Mouse (Mus musculus): ENCODE data around the gene Fam135a. TPM values are rescaled to one million over a fixed set of nuclear protein-coding genes. Genes with fewer than 3 reads are reported as not detected.

The Fam135a gene
- 10 to 100 TPM; 29.0 to 29.5 TPM for total RNA-seq (2021)
- long read RNA-seq, experiment 1, full-length matches to known transcripts = 2 of 4 reads
- long read RNA-seq, experiment 1, partial matches to known transcripts = 0 of 4 reads
- long read RNA-seq, experiment 1, other reads (novel, unspliced or antisense) = 2 of 4 reads
- long read RNA-seq, experiment 2, full-length matches to known transcripts = 4 of 10 reads
- long read RNA-seq, experiment 2, partial matches to known transcripts = 2 of 10 reads
- long read RNA-seq, experiment 2, other reads (novel, unspliced or antisense) = 4 of 10 reads

DNA sequence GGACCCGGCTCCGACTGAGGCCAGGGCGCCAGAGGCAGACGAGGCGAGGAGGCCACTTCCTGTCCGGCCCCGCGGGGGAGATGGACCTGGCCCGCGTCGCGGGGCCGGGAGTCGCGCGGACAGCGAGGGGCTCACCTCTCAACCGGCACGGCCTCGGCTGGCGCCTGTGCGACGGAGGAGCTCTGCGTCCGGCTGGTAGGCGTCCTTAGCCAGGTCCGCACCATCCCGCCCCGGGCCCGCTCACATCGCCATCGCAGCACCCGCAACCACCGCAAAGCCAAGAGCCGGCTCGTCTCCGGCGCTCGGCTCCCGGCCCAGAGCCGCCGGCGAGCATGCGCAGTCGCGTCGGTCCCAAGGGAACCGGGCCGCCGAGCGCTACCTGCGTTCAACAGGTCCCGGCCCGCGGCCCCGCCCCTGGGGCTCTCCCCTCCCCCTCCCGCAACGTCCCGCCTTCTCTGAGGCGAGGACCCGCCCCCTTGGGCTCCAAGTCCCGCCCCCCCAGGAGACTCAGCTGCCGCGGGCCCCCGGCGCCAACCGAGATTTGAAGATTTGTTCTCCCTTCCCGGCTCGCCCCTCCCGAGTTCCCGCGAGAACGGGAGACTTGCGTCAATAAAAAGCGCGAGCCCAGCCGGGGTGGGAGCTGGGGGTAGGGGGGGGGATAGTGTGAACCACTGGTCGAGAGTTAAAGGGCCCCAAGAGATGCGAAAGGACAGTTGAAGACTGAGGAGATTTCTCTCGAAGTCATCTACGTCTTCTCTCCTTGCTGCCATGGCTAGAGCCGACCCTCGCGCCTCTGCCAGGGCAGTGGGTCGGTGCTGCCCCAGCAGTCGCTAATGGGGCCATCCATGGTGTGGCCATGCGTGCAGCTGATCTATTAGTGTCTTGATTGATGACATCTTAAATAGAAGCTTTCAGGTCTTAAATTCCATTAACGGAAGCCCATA is at the start of gene Fam135a:
TSS of gene Fam135a (minus strand) at position 416 of the 944 bp plus-strand sequence.
- intact Hi-C loops (cut with DNase I) = loop anchor here (5.0 kb wide), 1 partner anchor 32 kb away; no protein-coding TSS in a partner anchor
- DNase-seq (ENCODE audit: low spot score in 2 of 2) = peak; percentile 95 to 96

DNA sequence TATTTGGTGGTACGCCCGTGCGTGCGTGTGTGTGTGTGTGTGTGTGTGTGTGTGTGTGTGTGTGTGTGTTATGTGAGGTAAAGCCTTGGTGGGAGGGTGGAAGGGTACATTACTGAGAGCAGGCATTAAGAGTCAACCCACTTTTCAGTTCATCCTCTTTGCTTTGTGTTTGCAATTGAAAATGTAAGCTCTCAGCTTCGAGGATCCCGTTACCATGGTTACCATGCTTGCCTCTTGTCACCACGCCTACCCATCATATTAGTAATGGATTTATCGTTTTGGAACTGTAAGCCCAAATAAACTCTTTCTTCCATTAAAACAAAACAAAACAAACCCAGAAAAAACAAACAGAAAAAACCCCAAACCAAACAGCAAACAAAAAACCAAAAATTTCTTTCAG is 43.4 kb upstream of the Fam135a start:
- peak in 1 of 2 experiments; percentile 19 for DNase-seq (ENCODE audit: low spot score in 2 of 2)
- intact Hi-C loops (cut with DNase I) = no loop called here

DNA sequence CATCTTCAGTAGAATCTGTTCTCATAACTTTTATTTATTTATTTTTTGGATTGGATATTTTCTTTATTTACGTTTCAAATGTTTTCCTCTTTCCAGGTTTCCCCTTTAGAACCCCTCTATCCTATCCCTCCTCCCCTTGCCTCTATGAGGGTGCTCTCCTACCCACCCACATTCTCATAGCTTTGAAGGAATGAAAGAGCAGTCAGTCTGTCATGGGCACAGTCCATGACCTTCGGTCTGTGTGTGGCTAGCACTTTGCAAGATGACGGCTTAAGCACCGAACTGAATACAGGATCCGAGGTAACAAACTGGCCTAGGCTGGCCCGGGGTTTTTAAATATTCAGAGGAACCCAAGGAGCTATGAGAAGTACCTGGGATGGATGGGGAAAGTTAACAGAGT is 40.4 kb upstream of the Fam135a start:
- intact Hi-C loops (cut with DNase I) = no loop called here
- no peak for DNase-seq (ENCODE audit: low spot score in 2 of 2)

DNA sequence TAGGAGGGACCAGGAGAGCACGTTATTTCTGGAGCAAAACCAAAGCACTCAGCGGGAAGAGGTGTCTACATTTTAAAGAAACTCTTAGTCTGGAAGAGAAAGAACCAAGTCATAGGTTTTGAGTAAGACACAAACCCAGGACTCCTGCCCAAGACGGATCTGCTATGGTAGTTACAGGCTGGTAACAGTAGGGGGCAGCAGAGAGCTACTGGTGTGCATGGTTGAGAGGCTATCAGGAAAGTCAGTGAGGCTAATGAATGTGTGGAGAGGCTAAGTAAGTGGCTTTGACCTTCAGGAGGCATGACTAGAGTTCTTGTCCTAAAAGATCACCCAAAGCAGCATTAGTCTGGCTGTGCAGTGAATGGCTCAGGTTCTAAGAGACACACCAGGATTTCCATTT is 37.0 kb upstream of the Fam135a start:
- intact Hi-C loops (cut with DNase I) = loop anchor here (2.0 to 5.0 kb wide), 4 partner anchors 34 to 432 kb away; no protein-coding TSS in a partner anchor

DNA sequence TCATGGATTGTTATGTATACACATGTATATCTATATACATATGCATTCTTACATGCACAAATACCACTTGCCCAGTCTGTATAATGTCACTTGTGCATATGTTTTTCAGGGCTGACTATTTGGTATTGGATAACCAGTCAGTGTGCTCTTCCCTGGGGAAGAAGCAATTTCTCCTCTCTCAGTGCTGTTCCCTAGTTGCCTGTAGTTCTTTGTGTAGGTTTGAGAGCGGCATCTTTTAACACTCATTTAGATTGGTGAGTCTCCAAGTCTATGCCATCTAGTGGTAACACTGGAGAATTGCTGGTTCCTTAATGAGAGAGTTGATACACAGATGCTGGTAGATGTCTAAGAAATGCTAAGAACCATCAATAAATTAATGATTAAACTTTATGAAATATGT is 34.7 kb upstream of the Fam135a start:
- DNase-seq (ENCODE audit: low spot score in 2 of 2) = peak in 1 of 2 experiments; percentile 30
- intact Hi-C loops (cut with DNase I) = loop anchor here (5.0 kb wide), 3 partner anchors 37 to 113 kb away; no protein-coding TSS in a partner anchor

More for the DNA sequence above, 37.0 kb upstream of the Fam135a start:
- peak; percentile 45 to 69 for DNase-seq (ENCODE audit: low spot score in 2 of 2)

DNA sequence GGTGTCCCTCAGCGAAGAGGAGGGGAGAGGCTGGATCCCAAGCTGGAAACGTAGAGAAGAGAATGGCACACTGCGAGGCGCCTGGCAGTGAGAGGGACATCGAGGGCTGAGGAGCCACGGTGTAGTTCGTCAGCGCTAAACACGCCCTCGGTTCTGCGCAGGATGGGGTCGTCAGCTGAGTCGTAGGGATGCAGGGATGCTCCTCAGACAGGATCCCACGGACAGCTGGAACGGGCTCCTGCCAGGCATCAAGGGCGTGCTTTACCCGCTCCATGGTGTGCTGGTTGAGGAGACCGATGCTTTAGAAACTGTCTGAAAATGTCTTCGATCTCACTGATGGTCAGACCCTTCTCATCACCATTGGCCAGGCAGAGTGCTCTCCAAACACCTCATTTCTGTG is 33.7 kb upstream of the Fam135a start:
- intact Hi-C loops (cut with DNase I) = loop anchor here (5.0 kb wide), 1 partner anchor 37 kb away; no protein-coding TSS in a partner anchor
- no peak for DNase-seq (ENCODE audit: low spot score in 2 of 2)

DNA sequence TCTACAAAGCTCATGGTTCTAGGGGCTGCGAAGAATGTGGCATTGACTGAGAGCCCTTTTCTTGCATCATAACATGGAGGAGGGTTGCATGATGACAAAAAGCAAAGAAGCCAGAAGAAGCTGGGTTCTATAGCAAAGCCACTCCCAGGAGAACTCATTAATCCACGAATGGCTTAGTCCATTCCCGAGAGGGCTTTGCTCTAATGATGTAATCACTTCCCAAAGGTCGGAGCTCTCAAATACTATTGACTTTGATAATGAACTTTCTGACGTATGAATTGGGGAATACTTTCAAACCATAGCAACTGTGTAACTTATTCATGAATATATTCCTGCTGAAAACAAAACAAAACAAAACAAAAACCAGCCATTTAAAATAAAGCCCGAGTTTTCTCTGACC is 27.7 kb upstream of the Fam135a start:
- intact Hi-C loops (cut with DNase I) = no loop called here
- DNase-seq (ENCODE audit: low spot score in 2 of 2) = no peak

DNA sequence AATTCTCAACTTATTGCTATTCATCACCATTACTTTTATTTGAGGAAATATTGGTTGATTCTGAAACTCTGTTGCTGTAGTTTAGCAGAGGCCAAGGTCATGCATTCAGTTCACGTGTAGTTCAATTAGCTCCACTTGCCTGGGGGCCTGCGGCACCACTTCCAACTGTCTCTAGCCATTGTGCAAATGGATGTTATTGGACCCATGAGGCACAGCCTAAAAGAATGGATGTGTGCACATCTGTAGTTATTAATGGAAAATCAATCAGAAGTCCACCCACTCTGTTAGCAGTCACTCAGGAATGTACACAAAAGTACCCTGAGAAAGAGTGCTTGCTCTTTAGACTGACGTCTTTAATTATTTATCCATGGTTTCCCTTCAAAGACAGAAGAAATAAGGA is 24.5 kb upstream of the Fam135a start:
- intact Hi-C loops (cut with DNase I) = no loop called here
- no peak for DNase-seq (ENCODE audit: low spot score in 2 of 2)

DNA sequence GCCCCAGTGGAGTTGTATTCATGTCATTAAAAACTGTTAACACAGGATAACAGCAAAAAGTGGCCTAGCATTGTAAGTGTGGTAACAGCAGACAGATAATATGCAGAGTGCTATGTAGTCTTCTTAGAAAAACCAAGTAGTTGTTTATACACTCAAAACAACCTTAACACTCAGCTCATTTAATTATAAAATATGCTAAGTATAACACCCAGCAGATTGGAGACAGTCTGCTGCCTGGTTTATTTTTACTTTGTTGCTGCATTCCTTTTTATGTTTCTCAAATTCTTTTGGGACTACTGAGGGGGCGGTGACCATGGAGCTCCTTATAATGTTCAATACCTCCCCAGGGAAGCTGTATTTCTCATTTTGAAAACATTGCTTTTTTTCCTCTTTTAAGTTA is 22.4 kb upstream of the Fam135a start:
- peak; percentile 59 to 67 for DNase-seq (ENCODE audit: low spot score in 2 of 2)
- intact Hi-C loops (cut with DNase I) = no loop called here

DNA sequence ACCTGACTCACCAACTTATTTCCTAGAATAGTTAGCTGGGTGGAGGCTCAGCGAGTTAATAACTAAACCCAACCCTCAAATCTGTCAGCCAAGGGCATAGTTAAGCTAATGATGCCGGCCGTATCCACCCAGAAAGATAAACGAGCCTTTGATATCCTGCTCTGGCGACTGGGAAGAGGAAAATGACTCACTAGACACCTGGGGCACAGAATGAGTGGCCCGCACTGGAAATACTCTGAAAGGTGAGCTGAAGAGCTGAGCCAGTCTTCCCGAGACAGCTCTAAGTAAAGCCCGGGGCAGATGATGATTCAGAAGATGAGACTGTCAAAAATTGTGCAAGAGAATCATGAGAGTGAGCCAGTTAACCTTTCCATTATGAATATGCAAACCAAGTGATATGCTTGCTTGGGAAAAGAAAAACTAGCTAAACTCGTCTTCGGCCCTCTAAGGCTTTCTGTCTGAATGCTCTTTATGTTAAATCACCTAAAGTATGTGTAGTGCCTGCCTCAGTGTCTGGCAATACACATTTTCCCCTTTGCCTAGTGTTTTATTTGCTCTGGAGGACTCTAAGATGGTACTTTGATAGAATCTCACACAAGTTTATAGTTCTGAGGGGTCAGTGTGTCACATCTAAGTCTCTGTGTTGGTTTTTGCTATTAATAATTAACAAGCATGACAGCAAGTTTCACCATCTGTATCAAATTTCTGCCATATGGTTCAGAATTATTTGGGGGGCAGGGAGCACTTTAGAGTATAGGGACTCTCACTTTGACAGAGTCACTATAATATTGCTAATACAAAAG is 8.0 kb upstream of the Fam135a start:
- DNase-seq (ENCODE audit: low spot score in 2 of 2) = no peak
- intact Hi-C loops (cut with DNase I) = no loop called here

DNA sequence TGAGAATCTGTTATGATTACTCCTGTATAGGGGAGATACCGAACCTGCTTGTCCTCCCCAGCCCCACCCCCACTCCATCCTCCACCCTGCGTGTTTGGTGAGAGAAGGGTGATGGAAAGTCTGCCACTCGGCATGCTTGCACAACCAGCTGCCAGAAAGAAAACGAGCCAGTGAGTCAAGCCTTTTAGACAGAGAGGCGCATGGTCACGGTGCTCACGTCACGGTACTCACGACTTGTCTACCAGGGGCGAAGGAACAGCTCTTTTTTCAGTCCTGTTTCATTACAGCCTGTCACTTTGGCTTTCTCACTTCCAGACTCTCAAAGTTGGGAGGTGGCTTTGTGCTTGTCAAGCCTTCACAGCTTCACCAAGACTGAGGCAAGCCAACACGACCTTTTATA is 7.2 kb upstream of the Fam135a start:
- peak in 1 of 2 experiments; percentile 54 for DNase-seq (ENCODE audit: low spot score in 2 of 2)
- intact Hi-C loops (cut with DNase I) = no loop called here

DNA sequence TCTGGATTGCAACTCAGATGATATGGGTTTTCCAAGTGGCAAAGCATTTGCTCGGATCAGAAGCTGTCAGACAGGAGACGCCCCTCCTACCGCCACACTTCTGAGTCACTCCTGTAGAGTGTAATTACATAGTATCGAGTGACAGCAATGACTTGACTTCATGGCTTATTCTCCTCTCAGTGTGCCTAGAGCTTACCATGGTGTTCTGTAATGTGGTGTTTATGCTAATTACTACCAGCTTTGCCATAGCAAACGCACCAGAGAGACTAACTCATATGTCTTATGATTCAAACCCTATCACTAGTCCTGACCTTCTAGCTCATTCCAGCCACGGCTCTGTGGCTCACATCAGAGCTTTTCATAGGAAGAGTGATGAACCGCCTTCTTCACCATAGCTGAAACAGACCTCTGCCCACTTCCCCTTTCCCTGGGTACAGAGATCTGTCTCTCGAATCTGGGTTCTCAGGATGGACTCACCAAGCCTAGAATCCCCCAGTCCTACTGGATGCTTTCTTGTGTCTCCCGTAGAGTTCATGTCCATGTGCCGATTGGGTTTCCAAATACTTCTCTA is 2.5 kb upstream of the Fam135a start:
- intact Hi-C loops (cut with DNase I) = no loop called here
- no peak for DNase-seq (ENCODE audit: low spot score in 2 of 2)

DNA sequence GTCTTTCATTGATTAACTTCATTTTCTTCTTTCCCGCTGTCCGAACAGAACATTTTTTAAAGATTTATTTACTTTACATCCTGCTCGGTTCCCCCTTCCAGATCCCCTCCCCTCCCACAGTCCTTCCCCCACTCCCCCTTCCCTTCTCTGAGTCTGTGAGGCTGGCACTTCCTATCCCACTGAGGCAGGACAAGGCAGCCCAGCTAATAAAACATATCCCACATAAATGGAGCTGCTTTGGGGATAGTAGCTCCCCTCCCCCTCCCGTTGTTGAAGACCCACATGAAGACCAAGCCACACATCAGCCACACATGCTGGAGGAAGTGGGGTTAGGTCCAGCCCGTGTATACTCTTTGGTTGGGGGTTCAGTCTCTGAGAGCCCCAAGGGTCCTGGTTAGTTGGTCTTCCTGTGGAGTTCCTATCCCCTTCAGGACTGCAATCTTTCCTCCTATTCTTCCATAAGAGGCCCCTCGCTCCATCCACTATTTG is 773 bp upstream of the Fam135a start:
- intact Hi-C loops (cut with DNase I) = no loop called here

DNA sequence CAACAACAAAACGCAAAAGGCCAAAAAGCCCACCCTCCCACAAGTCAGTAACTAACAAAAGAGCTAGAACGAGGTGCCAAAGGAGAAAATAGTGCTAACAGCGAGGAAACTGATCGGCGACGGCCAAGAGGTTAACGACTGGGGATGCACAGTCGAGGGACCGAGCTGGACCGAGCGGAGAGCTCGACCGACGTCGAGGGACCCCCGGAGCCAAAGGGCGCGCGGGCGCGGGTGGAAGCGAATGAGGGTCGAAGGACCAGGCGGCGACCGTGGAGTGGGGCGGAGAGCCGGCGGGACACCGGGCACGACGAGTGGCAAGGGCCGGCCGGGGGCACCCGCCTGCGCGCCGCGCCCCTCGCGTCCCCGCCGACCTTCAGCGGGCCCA is 608 bp downstream of the Fam135a start:
- no peak for DNase-seq (ENCODE audit: low spot score in 2 of 2)
- intact Hi-C loops (cut with DNase I) = loop anchor here (5.0 kb wide), 1 partner anchor 33 kb away; no protein-coding TSS in a partner anchor

More for the DNA sequence above, 773 bp upstream of the Fam135a start:
- DNase-seq (ENCODE audit: low spot score in 2 of 2) = no peak

DNA sequence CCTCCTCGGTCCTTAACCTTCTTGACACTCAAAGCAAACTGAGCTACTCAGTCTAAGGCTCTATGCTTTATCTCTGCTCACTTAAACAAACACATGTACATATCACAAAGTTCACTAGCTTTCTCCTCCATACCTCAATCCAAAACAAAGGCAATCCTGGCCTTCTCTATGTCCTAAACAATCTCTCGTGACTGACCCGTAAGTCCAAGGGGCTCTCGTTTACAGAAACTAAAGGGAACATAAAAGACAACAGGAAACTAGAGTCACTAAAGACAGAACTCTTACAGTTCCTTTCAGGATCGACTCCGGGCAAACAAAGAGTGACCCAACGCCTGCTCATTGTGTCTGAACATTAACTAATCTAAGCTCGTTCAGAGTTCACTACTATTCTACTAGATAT is 2.6 kb downstream of the Fam135a start:
- DNase-seq (ENCODE audit: low spot score in 2 of 2) = no peak

DNA sequence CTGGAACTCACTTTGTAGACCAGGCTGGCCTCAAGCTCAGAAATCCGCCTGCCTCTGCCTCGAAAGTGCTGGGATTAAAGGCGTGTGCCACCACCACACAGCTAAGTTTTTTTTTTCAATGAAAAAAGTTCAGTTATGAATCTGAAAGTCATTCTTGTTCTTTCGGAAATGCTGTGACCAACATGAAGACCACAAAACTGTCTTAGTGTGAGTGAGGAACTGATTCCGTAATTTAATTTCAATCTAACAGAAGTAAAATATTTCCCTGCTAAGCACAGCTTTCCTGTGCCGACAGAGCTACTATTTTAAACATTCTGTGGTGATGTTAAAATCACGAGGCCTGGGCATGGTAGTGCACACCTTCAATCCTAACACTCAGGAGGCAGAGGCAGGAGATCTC is 7.7 kb downstream of the Fam135a start:
- intact Hi-C loops (cut with DNase I) = no loop called here

More for the DNA sequence above, 2.6 kb downstream of the Fam135a start:
- intact Hi-C loops (cut with DNase I) = loop anchor here (5.0 kb wide), 1 partner anchor 35 kb away; no protein-coding TSS in a partner anchor

DNA sequence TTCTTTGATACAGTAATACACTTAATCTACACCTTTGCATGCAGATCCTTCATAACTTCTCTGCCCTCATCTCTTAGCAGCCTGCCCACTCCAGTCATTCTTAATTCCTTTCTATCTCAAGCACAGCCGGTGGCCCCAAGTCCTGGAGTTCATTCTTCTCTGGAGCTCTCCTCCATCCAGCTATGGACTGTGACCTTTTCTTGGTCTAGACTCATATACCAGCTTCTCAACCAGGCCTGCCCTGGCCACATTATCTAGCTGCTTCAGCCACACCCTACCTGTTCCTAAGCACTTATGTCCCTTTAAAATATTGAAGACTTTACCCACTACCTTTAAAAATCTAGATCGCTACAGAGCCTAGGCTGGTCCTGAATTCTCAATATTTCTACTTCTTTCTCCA is 9.5 kb downstream of the Fam135a start:
- intact Hi-C loops (cut with DNase I) = no loop called here

More for the DNA sequence above, 7.7 kb downstream of the Fam135a start:
- no peak for DNase-seq (ENCODE audit: low spot score in 2 of 2)

DNA sequence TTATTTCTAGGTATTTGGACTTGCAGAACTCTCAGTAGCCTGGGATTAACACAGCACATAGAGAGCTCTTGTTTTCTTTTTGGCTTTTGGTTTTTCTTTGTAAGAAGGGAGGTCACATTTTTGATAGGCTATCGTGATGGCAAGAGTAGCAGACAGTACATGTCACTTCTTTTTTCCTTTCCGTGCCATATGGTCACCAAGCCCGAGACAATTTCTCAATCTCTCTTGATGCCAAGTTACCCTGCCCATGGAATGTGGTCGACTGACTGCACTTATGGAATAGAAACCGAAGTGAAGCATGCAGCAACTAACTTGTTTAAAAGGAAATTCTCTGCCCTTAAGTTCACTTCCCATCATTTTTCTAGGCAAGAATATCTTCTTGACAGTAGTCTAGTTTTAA is 10.0 kb downstream of the Fam135a start:
- intact Hi-C loops (cut with DNase I) = no loop called here
- no peak for DNase-seq (ENCODE audit: low spot score in 2 of 2)

More for the DNA sequence above, 9.5 kb downstream of the Fam135a start:
- DNase-seq (ENCODE audit: low spot score in 2 of 2) = no peak

DNA sequence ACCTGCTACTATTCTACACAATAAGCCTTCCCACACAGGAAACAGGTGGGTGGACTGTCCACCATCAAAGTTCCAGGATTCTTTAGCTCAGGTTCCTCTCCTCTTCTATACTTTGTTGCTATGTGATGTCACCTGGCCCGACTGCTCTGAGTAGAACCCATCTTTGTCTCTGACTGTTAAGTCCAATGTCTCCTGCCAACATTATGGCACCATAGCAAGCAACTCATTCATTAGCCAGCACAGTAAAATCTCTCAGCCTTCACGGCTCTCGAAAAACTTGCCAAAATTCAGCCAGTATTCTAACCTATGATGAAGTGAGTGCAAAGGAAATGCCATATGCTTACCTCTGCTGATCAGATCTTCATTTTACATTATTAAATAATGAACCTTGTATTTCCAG is 14.0 kb downstream of the Fam135a start:
- no peak for DNase-seq (ENCODE audit: low spot score in 2 of 2)

More for the DNA sequence above, 14.0 kb downstream of the Fam135a start:
- intact Hi-C loops (cut with DNase I) = no loop called here
